Mouse (Mus musculus) megakaryocyte, embryonic 14.5 days (primary cell): ENCODE results near the gene Cfap126. TPM values are rescaled to one million over a fixed set of nuclear protein-coding genes. Genes with fewer than 3 reads are reported as not detected.
A peak's percentile ranks its signal among the peaks of the same experiment; 100 is the strongest.

Experiments used
- H3K27me3 ChIP-seq: replicated peaks from 2 replicates; pipeline ENCODE3; 2012; ENCODE audit warnings: inconsistent platforms
- H3K36me3 ChIP-seq: replicated peaks from 2 replicates; pipeline ENCODE3; 2012; ENCODE audit warnings: low read length, inconsistent platforms, mixed read lengths
- H3K4me1 ChIP-seq: 2 replicates; pipeline ENCODE4 v1.6.1; 2012; ENCODE audit warnings: inconsistent platforms
- H3K4me3 ChIP-seq: replicated peaks from 2 replicates; pipeline ENCODE3; 2012; ENCODE audit warnings: moderate library complexity, mild to moderate bottlenecking, inconsistent platforms
- H3K9me3 ChIP-seq: 2 replicates; pipeline ENCODE4 v1.6.1; 2012; ENCODE audit warnings: inconsistent platforms
- FLI1 ChIP-seq: IDR thresholded peaks from 2 replicates; pipeline ENCODE4 v1.6.1; 2012; ENCODE audit warnings: low read length, inconsistent platforms, mixed read lengths
- GATA1 ChIP-seq: IDR thresholded peaks from 3 replicates; pipeline ENCODE4 v1.6.1; 2012; ENCODE audit warnings: mixed read lengths, low read length, inconsistent platforms, borderline replicate concordance
- polyA plus RNA-seq: library from polyadenylated mRNA; stranded (reverse); fragments of >175 nt; gene quantifications from 2 replicates; pipeline ENCODE4 v1.2.3, GENCODE M21; 2012; ENCODE audit warnings: low replicate concordance; ENCODE audit not compliant: insufficient read depth

Cfap126 gene
- polyA plus RNA-seq, 1 experiment: not detected

GRCm38 (mm10) chr1:171111781-171112575 is 1.7 kb upstream of the Cfap126 start:
- H3K27me3 ChIP-seq: no peaks in the 10 kb centered on the region
- H3K9me3 ChIP-seq: no peaks in the 10 kb centered on the region
- H3K4me3 ChIP-seq: peak overlapping the region; percentile 93
- TF ChIP-seq GATA1 (no peak), FLI1 (no peak)
- H3K36me3 ChIP-seq: no peaks in the 10 kb centered on the region
- peaks cover 57% of the 10 kb centered on the region for H3K4me1 ChIP-seq

- no peak for TF ChIP-seq GATA1
- no peak for TF ChIP-seq FLI1
- Histone ChIP-seq H3K27me3 (no peaks in the 10 kb centered on the region), H3K4me3 (peak overlapping the region; percentile 82), H3K4me1 (peaks cover 59% of the 10 kb centered on the region), H3K9me3 (no peaks in the 10 kb centered on the region), H3K36me3 (no peaks in the 10 kb centered on the region)
These were observed 732 bp upstream of the Cfap126 start for GRCm38 (mm10) chr1:171112986-171113385.

GRCm38 (mm10) chr1:171116280-171116679 is 2.6 kb downstream of the Cfap126 start:
- Histone ChIP-seq H3K4me3 (no peak overlapping the region), H3K36me3 (no peaks in the 10 kb centered on the region), H3K27me3 (no peaks in the 10 kb centered on the region), H3K9me3 (no peaks in the 10 kb centered on the region), H3K4me1 (peaks cover 65% of the 10 kb centered on the region)
- TF ChIP-seq GATA1 (no peak), FLI1 (no peak)

GRCm38 (mm10) chr1:171118269-171118684 is 4.6 kb downstream of the Cfap126 start:
- Histone ChIP-seq H3K27me3 (no peaks in the 10 kb centered on the region), H3K36me3 (no peaks in the 10 kb centered on the region), H3K4me1 (peaks cover 72% of the 10 kb centered on the region), H3K4me3 (no peak overlapping the region), H3K9me3 (no peaks in the 10 kb centered on the region)
- TF ChIP-seq FLI1: no peak
- no peak for TF ChIP-seq GATA1

- H3K9me3 ChIP-seq: no peaks in the 10 kb centered on the region
- peaks cover 65% of the 10 kb centered on the region for H3K4me1 ChIP-seq
- no peaks in the 10 kb centered on the region for H3K27me3 ChIP-seq
- TF ChIP-seq GATA1 (no peak), FLI1 (no peak)
- H3K4me3 ChIP-seq: no peak overlapping the region
- no peaks in the 10 kb centered on the region for H3K36me3 ChIP-seq
These were observed 5.3 kb downstream of the Cfap126 start for GRCm38 (mm10) chr1:171118996-171119395.

GRCm38 (mm10) chr1:171119405-171119804 is 5.7 kb downstream of the Cfap126 start:
- H3K27me3 ChIP-seq: no peaks in the 10 kb centered on the region
- no peaks in the 10 kb centered on the region for H3K9me3 ChIP-seq
- no peaks in the 10 kb centered on the region for H3K36me3 ChIP-seq
- H3K4me1 ChIP-seq: peaks cover 61% of the 10 kb centered on the region
- no peak overlapping the region for H3K4me3 ChIP-seq
- TF ChIP-seq FLI1: no peak
- no peak for TF ChIP-seq GATA1

GRCm38 (mm10) chr1:171120893-171121292 is 7.2 kb downstream of the Cfap126 start:
- Histone ChIP-seq H3K27me3 (peaks cover 2% of the 10 kb centered on the region), H3K9me3 (no peaks in the 10 kb centered on the region), H3K4me1 (peaks cover 48% of the 10 kb centered on the region), H3K36me3 (no peaks in the 10 kb centered on the region), H3K4me3 (no peak overlapping the region)
- TF ChIP-seq FLI1 (no peak), GATA1 (no peak)

- Histone ChIP-seq H3K4me3 (no peak overlapping the region), H3K36me3 (peaks cover 2% of the 10 kb centered on the region), H3K27me3 (peaks cover 2% of the 10 kb centered on the region), H3K4me1 (peaks cover 41% of the 10 kb centered on the region), H3K9me3 (no peaks in the 10 kb centered on the region)
- TF ChIP-seq FLI1 (no peak), GATA1 (no peak)
These were observed 8.1 kb downstream of the Cfap126 start for GRCm38 (mm10) chr1:171121839-171122238.

GRCm38 (mm10) chr1:171122932-171123331 is 9.2 kb downstream of the Cfap126 start:
- Histone ChIP-seq H3K27me3 (peaks cover 2% of the 10 kb centered on the region), H3K36me3 (peaks cover 10% of the 10 kb centered on the region), H3K9me3 (no peaks in the 10 kb centered on the region), H3K4me1 (peaks cover 38% of the 10 kb centered on the region), H3K4me3 (peak overlapping the region; percentile 12)
- TF ChIP-seq FLI1 (no peak), GATA1 (no peak)

- no peaks in the 10 kb centered on the region for H3K9me3 ChIP-seq
- no peak overlapping the region for H3K4me3 ChIP-seq
- H3K36me3 ChIP-seq: peaks cover 25% of the 10 kb centered on the region
- H3K4me1 ChIP-seq: peaks cover 27% of the 10 kb centered on the region
- TF ChIP-seq GATA1 (no peak), FLI1 (no peak)
- H3K27me3 ChIP-seq: peaks cover 2% of the 10 kb centered on the region
These were observed 10.7 kb downstream of the Cfap126 start for GRCm38 (mm10) chr1:171124398-171124797.

- TF ChIP-seq FLI1: no peak
- TF ChIP-seq GATA1: no peak
- H3K4me3 ChIP-seq: no peak overlapping the region
- H3K9me3 ChIP-seq: no peaks in the 10 kb centered on the region
- no peaks in the 10 kb centered on the region for H3K4me1 ChIP-seq
- H3K27me3 ChIP-seq: peaks cover 2% of the 10 kb centered on the region
- peaks cover 69% of the 10 kb centered on the region for H3K36me3 ChIP-seq
These were observed 15.5 kb downstream of the Cfap126 start for GRCm38 (mm10) chr1:171129251-171129650.
